Mouse (Mus musculus) heart, embryonic 12.5 days (tissue): ENCODE results near the gene H2-Eb2. TPM values are rescaled to one million over a fixed set of nuclear protein-coding genes. Genes with fewer than 3 reads are reported as not detected.
A peak's percentile ranks its signal among the peaks of the same experiment; 100 is the strongest.
"Not testable (repeated sequence)": the region's sequence is repeated elsewhere in the genome, so short reads cannot be mapped to it uniquely, and the experiment has no call there.

Experiments
- ATAC-seq: fragments of 200-750 bp; cut with Nextera tagmentation; 2 replicates; pipeline ENCODE4 v1.8.0; 2017; ENCODE audit warnings: moderate TSS enrichment, moderate library complexity; ENCODE audit not compliant: insufficient number of reproducible peaks, low FRiP score
- H3K27ac ChIP-seq: fragments of 300-500 bp; sonication (generic); 2 replicates; pipeline ENCODE4 v1.5.1; 2016; ENCODE audit warnings: mild to moderate bottlenecking, moderate library complexity; ENCODE audit not compliant: poor library complexity, severe bottlenecking
- H3K27me3 ChIP-seq: fragments of 300-500 bp; sonication (generic); replicated peaks from 2 replicates; pipeline ENCODE4 v1.6.1; 2016; ENCODE audit warnings: mild to moderate bottlenecking, moderate library complexity
- H3K36me3 ChIP-seq: fragments of 300-500 bp; sonication (generic); 2 replicates; pipeline ENCODE4 v1.6.1; 2016; ENCODE audit warnings: mild to moderate bottlenecking, moderate library complexity
- H3K4me1 ChIP-seq: fragments of 300-500 bp; sonication (generic); replicated peaks from 2 replicates; pipeline ENCODE4 v1.6.1; 2016; ENCODE audit warnings: mild to moderate bottlenecking
- H3K4me2 ChIP-seq: fragments of 300-500 bp; sonication (generic); 2 replicates; pipeline ENCODE4 v1.6.1; 2016; ENCODE audit warnings: mild to moderate bottlenecking, moderate library complexity
- H3K4me3 ChIP-seq: fragments of 300-500 bp; sonication (generic); 2 replicates; pipeline ENCODE4 v1.5.1; 2016; ENCODE audit warnings: mild to moderate bottlenecking
- H3K9ac ChIP-seq: fragments of 300-500 bp; sonication (generic); 2 replicates; pipeline ENCODE4 v1.6.1; 2016; ENCODE audit warnings: mild to moderate bottlenecking, moderate library complexity
- H3K9me3 ChIP-seq: fragments of 300-500 bp; sonication (generic); replicated peaks from 2 replicates; pipeline ENCODE4 v1.6.1; 2016; ENCODE audit warnings: mild to moderate bottlenecking, moderate library complexity
- WGBS: fragments of 180-500 bp; shearing (Covaris S2); methylation state at CpG from one replicate; pipeline ENCODE4 v1.1.7; 2016; 5-methylcytosine and 5-hydroxymethylcytosine counted together
- polyA plus RNA-seq: library from polyadenylated mRNA; unstranded; fragments of >200 nt; fragmentation: Nextera tagmentation; extraction: Ambion mirVana; gene quantifications from 2 replicates; pipeline ENCODE4 v1.2.1, GENCODE M21; 2016

The H2-Eb2 gene
- polyA plus RNA-seq, 1 experiment from 2014 or later = not detected

- H3K27ac ChIP-seq = no peak overlapping the region
- H3K9me3 ChIP-seq = no peaks in the 10 kb centered on the region
- WGBS = 70% methylated on average over 2 of the region's 2 CpGs
- H3K4me1 ChIP-seq = no peaks in the 10 kb centered on the region
- H3K4me2 ChIP-seq = no peak overlapping the region
- H3K36me3 ChIP-seq = no peaks in the 10 kb centered on the region
- H3K9ac ChIP-seq = no peak overlapping the region
- H3K27me3 ChIP-seq = peaks cover 5% of the 10 kb centered on the region; the same call in 1 of the 2 replicates
- H3K4me3 ChIP-seq = no peak overlapping the region
- no peak for ATAC-seq
These were observed 19.1 kb upstream of the H2-Eb2 start for GRCm38 (mm10) chr17:34306407-34306806.

GRCm38 (mm10) chr17:34307216-34307615, 18.2 kb upstream of the H2-Eb2 start:
- no peak for ATAC-seq
- no peak overlapping the region for H3K4me2 ChIP-seq
- H3K4me1 ChIP-seq = no peaks in the 10 kb centered on the region
- H3K4me3 ChIP-seq = no peak overlapping the region
- H3K9ac ChIP-seq = no peak overlapping the region
- peaks cover 5% of the 10 kb centered on the region; the same call in 1 of the 2 replicates for H3K27me3 ChIP-seq
- H3K9me3 ChIP-seq = no peaks in the 10 kb centered on the region
- H3K36me3 ChIP-seq = no peaks in the 10 kb centered on the region
- no peak overlapping the region for H3K27ac ChIP-seq

GRCm38 (mm10) chr17:34308161-34308560, 17.3 kb upstream of the H2-Eb2 start:
- Histone ChIP-seq H3K4me2 (no peak overlapping the region), H3K4me1 (no peaks in the 10 kb centered on the region), H3K4me3 (no peak overlapping the region), H3K36me3 (no peaks in the 10 kb centered on the region), H3K9me3 (no peaks in the 10 kb centered on the region), H3K27me3 (peaks cover 5% of the 10 kb centered on the region; the same call in 1 of the 2 replicates), H3K27ac (no peak overlapping the region), H3K9ac (no peak overlapping the region)
- 77% methylated on average over 4 of the region's 4 CpGs for WGBS
- ATAC-seq = no peak

DNA sequence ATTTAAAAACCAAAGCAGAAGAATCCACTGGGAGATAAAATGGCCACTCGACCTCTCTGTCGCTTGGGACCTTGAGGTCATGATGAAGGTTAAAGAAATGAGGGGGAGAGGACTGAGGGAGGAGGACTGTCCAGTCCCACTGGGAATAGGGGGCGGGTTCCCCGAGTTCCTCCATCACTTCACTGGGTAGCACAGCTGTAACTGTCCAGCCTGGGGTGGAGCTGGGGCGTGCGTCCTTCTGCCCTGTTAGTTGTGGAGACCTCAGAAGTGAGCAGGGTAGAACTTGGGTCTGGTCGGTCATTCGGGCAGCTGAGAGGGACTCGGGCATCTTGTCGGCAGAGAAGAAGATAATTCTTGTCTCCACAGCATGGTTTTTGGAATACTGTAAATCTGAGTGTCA, 16.2 kb upstream of the H2-Eb2 start:
- Histone ChIP-seq H3K4me1 (no peaks in the 10 kb centered on the region), H3K9ac (peak overlapping the region; percentile 72), H3K9me3 (no peaks in the 10 kb centered on the region), H3K27me3 (peaks cover 5% of the 10 kb centered on the region; the same call in 1 of the 2 replicates), H3K27ac (0 out of 2 replicates have a peak overlapping the region, but pooled peaks have one; percentile 19), H3K36me3 (no peaks in the 10 kb centered on the region), H3K4me3 (peak overlapping the region; percentile 60), H3K4me2 (peak overlapping the region; percentile 81)
- 30% methylated on average over 10 of the region's 10 CpGs for WGBS
- no peak for ATAC-seq

DNA sequence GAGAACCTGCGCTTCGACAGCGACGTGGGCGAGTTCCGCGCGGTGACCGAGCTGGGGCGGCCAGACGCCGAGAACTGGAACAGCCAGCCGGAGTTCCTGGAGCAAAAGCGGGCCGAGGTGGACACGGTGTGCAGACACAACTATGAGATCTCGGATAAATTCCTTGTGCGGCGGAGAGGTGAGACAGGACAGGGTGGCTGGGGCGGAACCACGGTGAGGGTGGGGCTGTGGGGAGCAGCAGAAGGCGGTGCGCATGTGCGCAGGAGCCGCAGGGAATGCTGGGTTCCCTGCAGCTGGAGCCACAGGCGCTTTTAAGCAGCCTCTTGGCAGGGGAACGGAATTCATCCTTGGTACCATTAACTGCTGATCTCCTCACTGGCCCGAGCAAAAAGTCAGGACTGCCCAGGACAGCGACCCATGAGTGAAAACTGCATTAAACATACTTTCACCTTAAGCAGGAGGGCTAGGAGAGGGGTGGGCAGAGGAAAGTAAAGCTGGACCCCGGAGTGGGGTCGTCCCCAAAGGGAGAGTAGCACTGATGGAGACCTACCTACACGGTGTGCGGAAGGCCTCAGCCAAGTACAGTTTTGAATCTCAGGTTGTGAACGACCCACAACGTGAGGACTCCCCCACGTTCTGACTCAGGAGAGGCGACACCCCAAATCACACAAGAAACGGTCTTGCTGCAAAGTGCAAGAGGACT, 15.6 kb upstream of the H2-Eb2 start:
- WGBS = 23% methylated on average over 38 of the region's 38 CpGs
- peak overlapping the region; percentile 81 for H3K4me2 ChIP-seq

GRCm38 (mm10) chr17:34310526-34310925, 14.9 kb upstream of the H2-Eb2 start:
- H3K27ac ChIP-seq, ATAC-seq, H3K9ac ChIP-seq, H3K4me1 ChIP-seq, H3K4me3 ChIP-seq, H3K27me3 ChIP-seq, H3K36me3 ChIP-seq, H3K4me2 ChIP-seq, H3K9me3 ChIP-seq: not testable (repeated sequence)
- WGBS = 64% methylated on average over 3 of the region's 3 CpGs

More for the DNA sequence above, 15.6 kb upstream of the H2-Eb2 start:
- Histone ChIP-seq H3K27ac (0 out of 2 replicates have a peak overlapping the region, but pooled peaks have one; percentile 19), H3K27me3 (peaks cover 5% of the 10 kb centered on the region; the same call in 1 of the 2 replicates), H3K4me1 (no peaks in the 10 kb centered on the region), H3K36me3 (no peaks in the 10 kb centered on the region), H3K9ac (peak overlapping the region; percentile 72), H3K9me3 (no peaks in the 10 kb centered on the region), H3K4me3 (peak overlapping the region; percentile 60)
- peak; percentile 72 for ATAC-seq

DNA sequence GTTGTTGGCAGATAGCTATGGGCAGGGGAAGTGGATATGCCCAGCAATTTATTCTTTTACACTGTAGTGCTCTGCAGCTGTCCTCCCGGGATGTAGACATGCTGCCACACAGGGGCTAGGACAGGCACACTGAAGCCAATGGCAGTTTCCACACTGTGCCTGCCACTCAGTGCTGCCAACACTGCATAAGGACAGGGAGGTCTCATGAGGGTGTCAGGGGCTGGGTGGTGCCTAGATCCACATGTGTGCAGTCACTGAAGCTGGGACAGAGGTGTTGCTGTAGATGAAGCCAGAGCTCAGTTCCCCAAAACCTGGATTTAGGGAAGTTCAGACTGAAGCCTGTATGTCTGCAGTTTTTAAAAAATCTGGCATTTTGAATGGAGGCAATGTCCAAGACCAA, 13.3 kb upstream of the H2-Eb2 start:
- 74% methylated on average over 1 of the region's 1 CpGs for WGBS
- H3K9ac ChIP-seq = no peak overlapping the region
- no peaks in the 10 kb centered on the region for H3K9me3 ChIP-seq
- ATAC-seq = no peak
- H3K4me2 ChIP-seq = no peak overlapping the region
- H3K36me3 ChIP-seq = no peaks in the 10 kb centered on the region
- no peaks in the 10 kb centered on the region for H3K4me1 ChIP-seq
- no peak overlapping the region for H3K4me3 ChIP-seq
- H3K27ac ChIP-seq = no peak overlapping the region
- H3K27me3 ChIP-seq = peaks cover 5% of the 10 kb centered on the region; the same call in 1 of the 2 replicates

DNA sequence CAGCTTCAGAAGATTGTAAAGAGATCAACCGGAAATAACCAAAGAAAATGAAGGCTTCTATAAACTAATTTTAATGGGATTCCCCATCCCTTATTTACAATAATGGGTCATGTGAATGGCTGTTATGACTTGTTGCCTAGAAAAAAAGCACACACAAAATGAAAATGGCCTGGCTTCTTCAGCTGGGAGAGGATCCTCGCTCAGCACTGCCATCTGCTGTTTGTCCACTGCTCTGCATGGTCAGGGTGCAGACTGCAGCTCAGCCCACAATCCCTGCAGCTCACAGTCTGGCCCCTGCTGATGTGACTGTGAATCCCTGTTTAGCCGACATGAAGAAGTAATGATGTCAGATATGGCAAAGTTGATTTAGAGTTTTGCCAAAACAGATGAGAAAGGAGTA, 12.1 kb upstream of the H2-Eb2 start:
- no peak for ATAC-seq
- H3K4me2 ChIP-seq = no peak overlapping the region
- H3K36me3 ChIP-seq = no peaks in the 10 kb centered on the region
- H3K27me3 ChIP-seq = 0 out of 2 replicates have a peak, but pooled peaks cover under 1% of the 10 kb centered on the region
- no peak overlapping the region for H3K9ac ChIP-seq
- no peaks in the 10 kb centered on the region for H3K4me1 ChIP-seq
- WGBS = 36% methylated on average over 3 of the region's 3 CpGs
- no peaks in the 10 kb centered on the region for H3K9me3 ChIP-seq
- H3K4me3 ChIP-seq = no peak overlapping the region
- H3K27ac ChIP-seq = no peak overlapping the region

- no peaks in the 10 kb centered on the region for H3K4me1 ChIP-seq
- H3K4me2 ChIP-seq = no peak overlapping the region
- 61% methylated on average over 9 of the region's 9 CpGs for WGBS
- no peak overlapping the region for H3K9ac ChIP-seq
- no peak overlapping the region for H3K4me3 ChIP-seq
- no peaks in the 10 kb centered on the region for H3K27me3 ChIP-seq
- no peak overlapping the region for H3K27ac ChIP-seq
- no peak for ATAC-seq
- H3K9me3 ChIP-seq = no peaks in the 10 kb centered on the region
- no peaks in the 10 kb centered on the region for H3K36me3 ChIP-seq
These were observed 11.2 kb upstream of the H2-Eb2 start for GRCm38 (mm10) chr17:34314286-34314685.

- no peak overlapping the region for H3K4me2 ChIP-seq
- H3K36me3 ChIP-seq = no peaks in the 10 kb centered on the region
- H3K27ac ChIP-seq = no peak overlapping the region
- no peaks in the 10 kb centered on the region for H3K27me3 ChIP-seq
- no peaks in the 10 kb centered on the region for H3K4me1 ChIP-seq
- ATAC-seq = no peak
- H3K9me3 ChIP-seq = no peaks in the 10 kb centered on the region
- WGBS = 59% methylated on average over 1 of the region's 1 CpGs
- H3K9ac ChIP-seq = no peak overlapping the region
- no peak overlapping the region for H3K4me3 ChIP-seq
These were observed 10.0 kb upstream of the H2-Eb2 start for GRCm38 (mm10) chr17:34315512-34315911.

DNA sequence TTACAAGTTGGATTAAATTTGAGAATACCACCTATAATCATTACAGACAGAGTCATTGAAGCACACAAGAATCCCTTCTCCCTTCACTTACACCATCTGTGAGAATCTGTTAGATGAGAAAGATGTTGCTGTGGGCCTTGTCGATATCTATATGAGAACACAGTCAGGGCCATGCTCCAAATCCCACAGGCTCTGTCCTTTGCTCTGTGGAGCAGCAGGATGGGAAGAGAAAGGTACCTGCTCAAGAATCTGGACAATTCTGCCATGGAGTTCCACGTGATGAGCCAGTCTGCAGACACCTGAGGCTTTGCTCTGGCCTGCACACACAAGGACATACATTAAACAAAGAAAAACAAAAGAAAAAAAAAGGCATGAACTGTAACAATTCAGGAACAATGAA, 8.8 kb upstream of the H2-Eb2 start:
- WGBS = 71% methylated on average over 2 of the region's 2 CpGs
- Histone ChIP-seq H3K27me3 (no peaks in the 10 kb centered on the region), H3K4me2 (no peak overlapping the region), H3K4me1 (no peaks in the 10 kb centered on the region), H3K4me3 (no peak overlapping the region), H3K27ac (no peak overlapping the region), H3K9ac (no peak overlapping the region), H3K9me3 (no peaks in the 10 kb centered on the region), H3K36me3 (no peaks in the 10 kb centered on the region)
- ATAC-seq = no peak

DNA sequence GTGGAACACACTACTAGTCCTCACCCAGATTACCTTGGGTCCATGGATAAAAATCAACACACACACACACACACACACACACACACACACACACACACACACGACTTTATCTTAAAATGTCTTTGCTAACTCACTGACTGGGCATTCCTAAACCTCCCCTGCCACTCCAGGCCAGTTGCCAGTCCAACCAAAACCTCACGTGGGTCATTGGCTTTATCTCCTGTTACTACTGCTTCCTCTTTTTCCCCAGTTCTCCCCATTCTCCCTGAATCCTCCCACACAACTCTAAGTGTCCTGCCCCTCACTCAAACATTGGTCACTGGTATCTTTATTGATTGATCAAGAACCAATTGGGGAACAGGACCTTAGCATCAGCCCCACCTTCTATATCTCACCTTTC, 8.2 kb upstream of the H2-Eb2 start:
- Histone ChIP-seq H3K4me1 (no peaks in the 10 kb centered on the region), H3K27me3 (no peaks in the 10 kb centered on the region), H3K9ac (no peak overlapping the region), H3K4me3 (no peak overlapping the region), H3K9me3 (no peaks in the 10 kb centered on the region), H3K27ac (no peak overlapping the region), H3K4me2 (no peak overlapping the region), H3K36me3 (no peaks in the 10 kb centered on the region)
- 15% methylated on average over 2 of the region's 2 CpGs for WGBS
- ATAC-seq = no peak
